Mouse (Mus musculus) stomach, postnatal 0 days (tissue): Measurements from ENCODE around the gene Fance. TPM values are rescaled to one million over a fixed set of nuclear protein-coding genes. Genes with fewer than 3 reads are reported as not detected.

Experiments
- ATAC-seq: fragments of 200-750 bp; cut with Nextera tagmentation; 2 replicates; pipeline ENCODE4 v1.8.0; 2017; ENCODE audit not compliant: low FRiP score, low TSS enrichment
- DNase-seq: peaks from one replicate; pipeline ENCODE4 v3.0.0-alpha.2; 2016; ENCODE audit warnings: low spot score
- H3K27ac ChIP-seq: fragments of 300-500 bp; sonication (generic); replicated peaks from 2 replicates; pipeline ENCODE4 v1.5.1; 2014; ENCODE audit warnings: mild to moderate bottlenecking, control low read depth
- H3K27me3 ChIP-seq: fragments of 300-500 bp; sonication (generic); 2 replicates; pipeline ENCODE4 v1.6.1; 2014; ENCODE audit warnings: low read length; ENCODE audit not compliant: control insufficient read depth, insufficient read depth
- H3K36me3 ChIP-seq: fragments of 300-500 bp; sonication (generic); 2 replicates; pipeline ENCODE4 v1.6.1; 2014; ENCODE audit warnings: low read length, mixed read lengths; ENCODE audit not compliant: control insufficient read depth, insufficient read depth
- H3K4me1 ChIP-seq: fragments of 300-500 bp; sonication (generic); replicated peaks from 2 replicates; pipeline ENCODE4 v1.6.1; 2014; ENCODE audit warnings: antibody characterized with exemption; ENCODE audit not compliant: control insufficient read depth, insufficient read depth
- H3K4me2 ChIP-seq: fragments of 300-500 bp; sonication (generic); replicated peaks from 2 replicates; pipeline ENCODE4 v1.6.1; 2014; ENCODE audit warnings: low read depth, mild to moderate bottlenecking, control low read depth, moderate library complexity
- H3K4me3 ChIP-seq: fragments of 300-500 bp; sonication (generic); 2 replicates; pipeline ENCODE4 v1.5.1; 2014; ENCODE audit warnings: low read depth, low read length, control low read depth
- H3K9ac ChIP-seq: fragments of 300-500 bp; sonication (generic); 2 replicates; pipeline ENCODE4 v1.6.1; 2014; ENCODE audit warnings: mild to moderate bottlenecking, low read length, control low read depth, mixed read lengths
- H3K9me3 ChIP-seq: fragments of 300-500 bp; sonication (generic); 2 replicates; pipeline ENCODE4 v1.6.1; 2016; ENCODE audit warnings: low read length; ENCODE audit not compliant: control insufficient read depth
- CTCF ChIP-seq: IDR thresholded peaks from 2 replicates; pipeline ENCODE4 v1.5.1; 2016; ENCODE audit warnings: antibody characterized with exemption, low read depth, mild to moderate bottlenecking, moderate library complexity
- EP300 ChIP-seq: optimal IDR thresholded peaks from 2 replicates; pipeline ENCODE3; 2016; ENCODE audit warnings: antibody characterized with exemption
- WGBS: fragments of 180-500 bp; shearing (Covaris S2); extraction: QIAGEN DNeasy Blood & Tissue Kit; methylation state at CpG from one replicate; pipeline ENCODE4 v1.1.7; 2014; 5-methylcytosine and 5-hydroxymethylcytosine counted together
- polyA plus RNA-seq: library from polyadenylated mRNA; unstranded; fragments of >200 nt; fragmentation: Nextera tagmentation; extraction: Ambion mirVana; gene quantifications from 2 replicates; pipeline ENCODE4 v1.2.1, GENCODE M21; 2015

Gene Fance
- polyA plus RNA-seq, 1 experiment from 2014 or later = 19.2 TPM

DNA sequence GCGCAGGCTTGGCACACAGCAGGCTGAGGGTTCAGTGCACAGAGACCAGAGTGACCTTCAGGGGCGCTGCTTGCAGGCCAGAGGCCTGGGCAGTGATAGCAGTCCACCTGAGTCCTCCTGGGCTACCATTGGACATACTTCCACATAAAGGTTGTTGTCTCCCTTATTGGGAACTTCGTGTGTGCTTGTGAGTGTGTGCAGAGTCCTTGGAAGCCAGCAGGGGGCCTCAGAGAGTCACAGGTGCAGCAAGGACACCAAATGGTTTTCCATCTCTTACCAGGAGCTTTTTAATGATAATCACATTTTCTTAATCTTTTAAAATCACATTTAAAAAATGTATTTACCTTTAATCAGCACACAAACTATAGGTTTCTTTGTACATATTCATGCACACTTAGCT is 38.6 kb upstream of the Fance start:
- Histone ChIP-seq H3K4me1 (peaks cover 5% of the 10 kb centered on the region; the same call in 1 of the 2 replicates), H3K36me3 (no peaks in the 10 kb centered on the region), H3K9me3 (no peaks in the 10 kb centered on the region), H3K27ac (no peak overlapping the region), H3K4me2 (no peak overlapping the region), H3K4me3 (no peak overlapping the region), H3K9ac (no peak overlapping the region), H3K27me3 (no peaks in the 10 kb centered on the region)
- ATAC-seq = no peak
- peak; percentile 63 for DNase-seq
- WGBS = 87% methylated on average over 3 of the region's 3 CpGs
- no peak for TF ChIP-seq EP300
- peak; percentile 73 for TF ChIP-seq CTCF

DNA sequence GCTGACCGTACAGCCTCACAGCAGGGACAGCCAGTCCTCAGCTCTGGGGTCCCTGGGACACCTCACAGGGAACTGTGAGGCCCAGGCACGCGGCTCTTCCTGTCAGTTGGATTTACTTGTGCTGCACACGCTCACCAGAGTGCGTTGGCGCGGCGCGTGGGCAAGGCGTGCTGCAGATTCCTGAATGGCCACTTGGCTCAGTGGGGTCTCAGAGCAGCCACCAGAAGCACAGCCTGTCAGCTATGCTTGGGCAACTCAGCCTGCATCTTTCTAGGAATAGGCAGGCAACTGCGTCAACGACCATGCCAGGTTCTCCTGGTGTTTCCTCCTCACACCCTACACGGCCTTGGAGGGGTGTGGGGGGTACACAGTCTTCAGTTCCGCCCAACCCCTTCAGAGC is 36.1 kb upstream of the Fance start:
- WGBS = 78% methylated on average over 14 of the region's 14 CpGs
- Histone ChIP-seq H3K36me3 (no peaks in the 10 kb centered on the region), H3K9me3 (no peaks in the 10 kb centered on the region), H3K4me2 (no peak overlapping the region), H3K9ac (no peak overlapping the region), H3K27ac (peak overlapping the region; percentile 56; the same call in 1 of the 2 replicates), H3K4me3 (no peak overlapping the region), H3K4me1 (no peaks in the 10 kb centered on the region), H3K27me3 (no peaks in the 10 kb centered on the region)
- no peak for DNase-seq
- ATAC-seq = no peak
- TF ChIP-seq EP300 (no peak), CTCF (no peak)

DNA sequence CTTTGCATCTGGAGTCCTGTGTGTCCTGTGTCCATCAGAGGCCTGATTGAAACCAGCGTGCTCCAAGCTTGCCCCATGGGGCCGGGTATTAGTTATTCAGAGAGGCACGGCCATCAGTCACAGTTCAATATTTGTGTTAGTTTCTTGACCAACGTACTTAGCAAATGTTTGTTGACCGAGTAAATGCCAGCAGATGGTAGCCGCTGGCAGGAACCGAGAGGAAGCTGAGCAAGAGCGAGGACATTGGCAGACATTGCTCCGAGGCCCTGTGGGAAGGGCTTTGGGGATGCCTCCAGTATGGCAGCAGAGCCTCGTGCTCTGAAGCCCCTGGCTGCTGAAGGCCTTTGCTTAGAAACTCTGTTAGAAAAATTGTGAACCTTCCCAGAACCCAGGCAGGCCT is 35.6 kb upstream of the Fance start:
- no peak overlapping the region for H3K9ac ChIP-seq
- 49% methylated on average over 10 of the region's 10 CpGs for WGBS
- H3K4me2 ChIP-seq = no peak overlapping the region
- no peaks in the 10 kb centered on the region for H3K4me1 ChIP-seq
- peak overlapping the region; percentile 56; the same call in 1 of the 2 replicates for H3K27ac ChIP-seq
- H3K27me3 ChIP-seq = no peaks in the 10 kb centered on the region
- TF ChIP-seq EP300 = no peak
- 0 out of 2 replicates have a peak, but pooled peaks have one; percentile 1 for TF ChIP-seq CTCF
- no peaks in the 10 kb centered on the region for H3K36me3 ChIP-seq
- DNase-seq (peak; percentile 50), ATAC-seq (0 out of 2 replicates have a peak, but pooled peaks have one; percentile 11)
- H3K4me3 ChIP-seq = no peak overlapping the region
- H3K9me3 ChIP-seq = no peaks in the 10 kb centered on the region

DNA sequence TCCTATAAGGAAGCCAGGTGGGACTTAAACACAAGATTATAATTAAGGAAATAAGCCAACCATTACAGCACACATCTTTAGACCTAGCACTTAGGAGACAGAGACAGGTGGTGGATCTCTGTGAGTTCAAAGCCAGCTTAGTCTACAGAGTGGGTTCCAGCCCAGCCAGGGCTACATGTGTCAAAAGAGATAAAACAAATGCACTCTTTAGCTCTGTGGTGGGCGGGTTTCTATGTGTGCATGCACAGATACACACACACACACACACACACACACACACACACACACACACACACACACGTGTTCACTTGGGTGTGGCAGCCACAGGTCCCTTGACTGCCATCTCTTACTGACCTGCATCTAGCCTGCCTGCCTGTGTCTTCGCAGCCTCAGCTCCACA is 35.2 kb upstream of the Fance start:
- H3K36me3 ChIP-seq = no peaks in the 10 kb centered on the region
- H3K4me2 ChIP-seq = no peak overlapping the region
- WGBS = 83% methylated on average over 3 of the region's 3 CpGs
- H3K9me3 ChIP-seq = no peaks in the 10 kb centered on the region
- no peak for TF ChIP-seq EP300
- H3K27ac ChIP-seq = peak overlapping the region; percentile 56; the same call in 1 of the 2 replicates
- H3K9ac ChIP-seq = no peak overlapping the region
- ATAC-seq (no peak), DNase-seq (no peak)
- no peak overlapping the region for H3K4me3 ChIP-seq
- H3K4me1 ChIP-seq = no peaks in the 10 kb centered on the region
- no peaks in the 10 kb centered on the region for H3K27me3 ChIP-seq

DNA sequence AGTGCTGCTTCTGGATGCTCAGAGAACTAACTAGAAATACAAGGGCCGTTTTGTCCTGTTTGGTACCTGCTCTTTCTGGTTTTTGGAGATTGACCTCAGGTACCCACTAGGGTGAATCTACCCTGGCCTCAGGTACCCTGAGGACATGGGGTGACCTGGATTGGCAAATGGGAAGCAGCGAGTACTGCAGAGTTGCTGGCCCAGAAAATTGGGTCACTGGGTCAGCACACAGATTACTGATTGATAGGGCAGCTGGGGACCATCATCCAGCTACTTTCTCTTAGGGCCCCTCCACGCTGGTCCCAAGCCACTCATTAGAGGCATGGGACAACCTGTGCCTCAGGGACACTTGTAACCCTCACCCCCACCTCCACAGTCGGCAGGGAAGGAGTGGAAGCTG is 34.1 kb upstream of the Fance start:
- Histone ChIP-seq H3K9me3 (no peaks in the 10 kb centered on the region), H3K9ac (no peak overlapping the region), H3K27me3 (no peaks in the 10 kb centered on the region), H3K27ac (0 out of 2 replicates have a peak overlapping the region, but pooled peaks have one; percentile 35), H3K36me3 (no peaks in the 10 kb centered on the region), H3K4me1 (no peaks in the 10 kb centered on the region), H3K4me3 (no peak overlapping the region), H3K4me2 (no peak overlapping the region)
- no peak for ATAC-seq
- TF ChIP-seq EP300 = no peak
- no peak for TF ChIP-seq CTCF
- 48% methylated on average over 4 of the region's 4 CpGs for WGBS
- DNase-seq = no peak

DNA sequence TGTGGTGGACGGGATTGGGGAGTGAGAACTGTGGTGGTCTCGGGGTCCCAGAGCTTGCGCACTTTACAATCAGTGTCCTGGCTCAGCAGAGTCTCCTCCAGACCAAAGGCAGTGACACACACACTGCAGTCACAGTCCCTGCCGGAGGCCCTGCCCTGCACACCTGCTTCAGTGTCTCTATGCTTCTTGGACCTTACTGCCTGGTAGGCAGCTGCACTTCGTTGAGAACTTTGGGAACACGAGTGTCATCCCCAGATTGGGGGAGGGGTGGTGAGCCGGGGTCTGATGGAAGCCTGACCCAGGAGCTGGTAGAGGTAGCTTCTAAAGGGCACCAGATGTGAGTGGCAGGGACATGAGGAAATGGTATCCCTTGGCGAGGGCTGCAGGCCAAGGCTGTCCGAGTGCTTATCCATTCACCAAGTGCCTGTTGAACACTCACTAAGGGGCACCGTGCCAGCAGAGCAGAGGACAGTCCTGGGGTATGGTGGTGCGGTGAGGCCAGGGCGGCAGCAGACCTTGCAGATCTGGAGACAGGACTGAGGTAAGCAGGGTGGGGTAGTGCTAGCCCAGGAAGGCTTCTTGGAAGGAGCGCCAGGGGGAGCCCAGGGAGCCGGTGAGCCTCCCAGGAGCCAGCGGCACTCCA is 33.4 kb upstream of the Fance start:
- H3K9ac ChIP-seq = no peak overlapping the region
- no peaks in the 10 kb centered on the region for H3K27me3 ChIP-seq
- peak; percentile 16; the same call in 1 of the 2 replicates for TF ChIP-seq CTCF
- TF ChIP-seq EP300 = no peak
- no peaks in the 10 kb centered on the region for H3K9me3 ChIP-seq
- no peak overlapping the region for H3K4me2 ChIP-seq
- H3K4me3 ChIP-seq = no peak overlapping the region
- H3K4me1 ChIP-seq = no peaks in the 10 kb centered on the region
- DNase-seq = peak; percentile 61
- H3K27ac ChIP-seq = 0 out of 2 replicates have a peak overlapping the region, but pooled peaks have one; percentile 49
- 64% methylated on average over 15 of the region's 15 CpGs for WGBS
- H3K36me3 ChIP-seq = no peaks in the 10 kb centered on the region
- peak; percentile 48 for ATAC-seq
